Mouse (Mus musculus) neural tube, embryonic 12.5 days (tissue): Measurements from ENCODE around the gene Igsf9. TPM values are rescaled to one million over a fixed set of nuclear protein-coding genes. Genes with fewer than 3 reads are reported as not detected.

Experiments
- ATAC-seq: fragments of 200-750 bp; cut with Nextera tagmentation; 2 replicates; pipeline ENCODE4 v1.8.0; 2017; ENCODE audit warnings: low read depth, mild to moderate bottlenecking, moderate TSS enrichment, moderate library complexity; ENCODE audit not compliant: low FRiP score
- H3K27ac ChIP-seq: fragments of 300-500 bp; sonication (generic); 2 replicates; pipeline ENCODE4 v1.5.1; 2016
- H3K27me3 ChIP-seq: fragments of 300-500 bp; sonication (generic); replicated peaks from 2 replicates; pipeline ENCODE4 v1.6.1; 2016; ENCODE audit warnings: mild to moderate bottlenecking
- H3K36me3 ChIP-seq: fragments of 300-500 bp; sonication (generic); 2 replicates; pipeline ENCODE4 v1.6.1; 2016; ENCODE audit warnings: mild to moderate bottlenecking
- H3K4me1 ChIP-seq: fragments of 300-500 bp; sonication (generic); 2 replicates; pipeline ENCODE4 v1.6.1; 2016
- H3K4me2 ChIP-seq: fragments of 300-500 bp; sonication (generic); replicated peaks from 2 replicates; pipeline ENCODE4 v1.6.1; 2016; ENCODE audit warnings: mild to moderate bottlenecking
- H3K4me3 ChIP-seq: fragments of 300-500 bp; sonication (generic); 2 replicates; pipeline ENCODE4 v1.5.1; 2016
- H3K9ac ChIP-seq: fragments of 300-500 bp; sonication (generic); 2 replicates; pipeline ENCODE4 v1.6.1; 2016; ENCODE audit warnings: mild to moderate bottlenecking
- H3K9me3 ChIP-seq: fragments of 300-500 bp; sonication (generic); 2 replicates; pipeline ENCODE4 v1.6.1; 2016; ENCODE audit warnings: mild to moderate bottlenecking
- WGBS: fragments of 180-500 bp; shearing (Covaris S2); methylation state at CpG from one replicate; pipeline ENCODE4 v1.1.7; 2016; 5-methylcytosine and 5-hydroxymethylcytosine counted together
- polyA plus RNA-seq: library from polyadenylated mRNA; unstranded; fragments of >200 nt; fragmentation: Nextera tagmentation; extraction: Ambion mirVana; gene quantifications from 2 replicates; pipeline ENCODE4 v1.2.1, GENCODE M21; 2016

The Igsf9 gene
- polyA plus RNA-seq, 1 experiment from 2014 or later = 84.1 TPM

- Histone ChIP-seq H3K9ac (no peak overlapping the region), H3K9me3 (no peaks in the 10 kb centered on the region), H3K4me2 (no peak overlapping the region), H3K36me3 (no peaks in the 10 kb centered on the region), H3K27ac (no peak overlapping the region), H3K4me3 (no peak overlapping the region), H3K27me3 (no peaks in the 10 kb centered on the region), H3K4me1 (no peaks in the 10 kb centered on the region)
- ATAC-seq = no peak
These were observed 8.7 kb upstream of the Igsf9 start for GRCm38 (mm10) chr1:172472909-172473308.

DNA sequence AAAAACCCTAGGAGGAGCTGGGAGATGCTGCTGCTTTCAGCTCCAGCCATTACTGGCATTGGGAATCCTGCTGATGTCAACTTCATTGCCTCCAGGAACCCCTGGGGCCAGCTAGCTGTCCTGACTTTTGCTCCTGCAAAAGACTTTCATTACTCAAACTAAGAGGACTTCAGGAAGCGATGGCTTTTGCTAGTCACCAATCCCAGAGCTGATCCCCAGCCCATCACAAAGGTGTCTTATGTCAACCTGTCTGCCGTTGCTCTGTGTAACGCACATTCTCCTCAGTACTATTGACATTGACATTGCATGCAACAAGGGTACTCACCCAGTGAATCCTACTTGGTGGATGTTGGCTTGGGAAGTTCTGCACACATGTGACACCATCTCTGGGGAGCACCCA is 7.4 kb upstream of the Igsf9 start:
- no peaks in the 10 kb centered on the region for H3K9me3 ChIP-seq
- 91% methylated on average over 3 of the region's 3 CpGs for WGBS
- H3K9ac ChIP-seq = no peak overlapping the region
- no peaks in the 10 kb centered on the region for H3K4me1 ChIP-seq
- no peaks in the 10 kb centered on the region for H3K27me3 ChIP-seq
- no peak for ATAC-seq
- H3K36me3 ChIP-seq = no peaks in the 10 kb centered on the region
- H3K27ac ChIP-seq = no peak overlapping the region
- no peak overlapping the region for H3K4me2 ChIP-seq
- no peak overlapping the region for H3K4me3 ChIP-seq

DNA sequence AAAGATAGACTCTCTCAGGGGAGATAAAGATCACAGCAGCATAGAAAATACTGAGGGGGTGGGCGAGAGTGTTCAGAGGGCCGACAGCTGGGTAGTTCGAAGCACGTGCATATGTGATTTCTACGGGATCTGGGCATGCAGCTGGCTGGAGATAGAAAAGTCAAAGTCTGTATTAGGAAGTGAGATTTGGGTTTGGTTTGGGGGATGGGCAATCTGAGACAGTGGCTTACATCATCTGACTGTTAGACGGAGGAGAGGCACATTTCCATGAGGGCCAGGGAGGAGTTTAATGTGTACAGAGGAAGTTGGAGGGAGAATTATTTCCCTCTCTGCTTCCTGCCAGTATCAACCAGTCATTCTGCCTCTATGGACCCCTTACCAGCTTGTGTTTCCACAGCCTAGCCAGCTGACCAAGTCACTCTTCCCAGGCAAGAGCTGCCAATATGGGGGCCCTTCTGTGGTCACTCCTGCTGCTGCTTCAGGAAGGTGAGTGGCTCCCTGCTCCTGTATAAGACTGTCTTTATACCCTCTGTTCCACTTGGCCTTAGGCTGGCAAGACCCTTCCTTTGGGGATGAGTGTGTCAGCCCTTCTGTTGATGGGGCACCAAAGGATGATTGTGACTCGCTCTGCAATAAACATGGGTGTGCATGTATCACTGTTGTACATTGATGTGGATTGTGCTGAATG is 6.4 kb upstream of the Igsf9 start, which contains the start of gene Slamf9:
TSS of gene Slamf9 (plus strand) at position 305 of the 688 bp plus-strand sequence.
- Histone ChIP-seq H3K4me1 (no peaks in the 10 kb centered on the region), H3K36me3 (no peaks in the 10 kb centered on the region), H3K9ac (no peak within 1 kb of the TSS), H3K27ac (no peak within 1 kb of the TSS), H3K27me3 (no peaks in the 10 kb centered on the region), H3K9me3 (no peaks in the 10 kb centered on the region), H3K4me2 (no peak within 1 kb of the TSS), H3K4me3 (no peak within 1 kb of the TSS)
- 75% methylated on average over 7 of the region's 7 CpGs for WGBS
- no peak for ATAC-seq

DNA sequence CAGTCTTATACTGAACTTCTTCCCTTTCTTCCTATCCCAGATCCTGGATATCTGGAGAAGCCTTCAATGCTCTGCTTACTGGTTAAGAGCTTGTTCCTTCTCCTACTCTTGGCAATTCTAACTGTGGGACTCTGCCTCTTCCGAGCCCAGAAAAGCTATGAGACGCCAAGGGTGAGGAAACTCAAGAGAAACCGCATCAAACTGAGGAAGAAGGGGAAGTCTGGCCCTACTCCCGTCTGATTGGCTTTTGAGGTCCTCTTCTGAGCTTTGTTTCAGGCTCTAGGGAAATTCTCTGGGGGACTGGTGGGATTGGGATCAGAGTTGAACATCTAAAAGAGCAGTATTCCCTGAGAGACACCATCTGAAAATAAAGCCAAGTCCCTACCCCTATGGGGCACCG is 3.6 kb upstream of the Igsf9 start:
- H3K27ac ChIP-seq = no peak overlapping the region
- no peak for ATAC-seq
- WGBS = 83% methylated on average over 5 of the region's 5 CpGs
- H3K4me2 ChIP-seq = no peak overlapping the region
- no peaks in the 10 kb centered on the region for H3K9me3 ChIP-seq
- H3K9ac ChIP-seq = no peak overlapping the region
- H3K27me3 ChIP-seq = no peaks in the 10 kb centered on the region
- no peak overlapping the region for H3K4me3 ChIP-seq
- H3K4me1 ChIP-seq = peaks cover 6% of the 10 kb centered on the region
- H3K36me3 ChIP-seq = no peaks in the 10 kb centered on the region

- H3K4me3 ChIP-seq = no peak overlapping the region
- WGBS = 89% methylated on average over 4 of the region's 4 CpGs
- no peak for ATAC-seq
- H3K36me3 ChIP-seq = no peaks in the 10 kb centered on the region
- H3K27ac ChIP-seq = no peak overlapping the region
- no peak overlapping the region for H3K9ac ChIP-seq
- no peaks in the 10 kb centered on the region for H3K9me3 ChIP-seq
- H3K4me1 ChIP-seq = peaks cover 29% of the 10 kb centered on the region
- no peak overlapping the region for H3K4me2 ChIP-seq
- no peaks in the 10 kb centered on the region for H3K27me3 ChIP-seq
These were observed 1.2 kb upstream of the Igsf9 start for GRCm38 (mm10) chr1:172480376-172480775.

- no peak overlapping the region for H3K27ac ChIP-seq
- peak overlapping the region; percentile 67; the same call in 1 of the 2 replicates for H3K4me3 ChIP-seq
These were observed 477 bp upstream of the Igsf9 start for GRCm38 (mm10) chr1:172481111-172481510.

DNA sequence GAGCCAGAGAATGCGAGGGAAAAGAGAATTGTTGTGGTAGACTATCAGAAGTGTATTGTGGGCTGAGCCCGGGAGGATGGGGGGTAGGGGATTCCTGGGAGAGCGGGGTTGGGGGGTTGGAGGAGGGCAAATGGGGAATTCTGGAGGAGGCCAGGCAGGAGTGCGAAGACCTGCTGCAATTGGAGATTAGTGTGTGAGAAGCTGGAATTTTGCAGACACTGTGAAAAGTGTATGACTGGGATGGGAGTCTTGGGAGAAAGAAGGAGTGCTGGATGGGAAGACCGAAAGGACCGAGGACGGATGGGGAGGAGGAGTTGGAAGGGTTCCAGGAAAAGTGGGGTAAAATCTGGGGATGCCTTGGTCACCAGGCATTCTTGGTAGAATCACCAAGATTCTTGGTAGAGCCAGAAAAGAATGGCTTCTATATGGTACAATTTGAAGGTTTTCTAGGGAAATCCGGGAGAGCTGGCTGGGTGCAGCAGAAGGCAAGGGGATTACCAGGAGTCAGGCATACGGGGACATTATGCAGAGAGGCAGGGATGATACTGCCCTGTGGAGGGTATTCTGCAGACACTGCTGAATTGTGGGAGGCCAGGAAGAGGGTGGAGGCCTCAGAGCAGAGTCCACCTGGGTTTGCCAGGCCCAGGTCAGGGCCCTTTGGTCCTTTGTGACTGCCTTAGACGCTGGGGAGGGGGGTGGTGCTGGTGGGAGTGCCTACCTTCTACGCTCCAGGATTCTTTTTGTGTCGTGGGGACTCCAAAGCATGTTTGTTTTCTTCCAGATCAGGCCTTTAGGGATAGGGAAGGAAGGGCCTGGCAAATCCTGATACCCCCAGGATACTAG is 1.2 kb downstream of the Igsf9 start:
- no peak overlapping the region for H3K27ac ChIP-seq
- 2% methylated on average over 12 of the region's 12 CpGs for WGBS
- H3K4me2 ChIP-seq = peak overlapping the region; percentile 91
- H3K36me3 ChIP-seq = peaks cover 3% of the 10 kb centered on the region; the same call in 1 of the 2 replicates
- ATAC-seq = peak; percentile 8
- no peaks in the 10 kb centered on the region for H3K27me3 ChIP-seq
- peak overlapping the region; percentile 75 for H3K9ac ChIP-seq
- H3K4me1 ChIP-seq = peaks cover 50% of the 10 kb centered on the region
- no peaks in the 10 kb centered on the region for H3K9me3 ChIP-seq
- peak overlapping the region; percentile 67 for H3K4me3 ChIP-seq

More at GRCm38 (mm10) chr1:172481111-172481510, 477 bp upstream of the Igsf9 start:
- H3K9ac ChIP-seq = peak overlapping the region; percentile 44
- no peaks in the 10 kb centered on the region for H3K9me3 ChIP-seq
- peak overlapping the region; percentile 91 for H3K4me2 ChIP-seq
- H3K36me3 ChIP-seq = no peaks in the 10 kb centered on the region
- no peaks in the 10 kb centered on the region for H3K27me3 ChIP-seq
- ATAC-seq = no peak
- H3K4me1 ChIP-seq = peaks cover 37% of the 10 kb centered on the region
- WGBS = 18% methylated on average over 13 of the region's 13 CpGs

DNA sequence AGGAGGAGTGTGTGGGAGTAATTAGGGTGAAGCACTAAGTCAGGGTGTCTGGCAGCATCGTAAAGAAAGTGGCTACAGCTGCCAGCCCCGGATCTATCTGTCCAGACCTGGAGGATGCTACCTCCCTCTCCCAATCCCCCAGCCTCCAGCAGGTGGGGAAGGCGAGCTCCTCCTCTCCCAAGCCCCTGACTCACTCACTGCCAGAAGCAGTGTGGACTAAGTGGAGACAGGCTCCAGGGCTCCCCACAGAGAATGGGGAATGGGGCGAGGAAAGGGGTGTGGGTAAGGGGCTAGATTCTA is 1.7 kb downstream of the Igsf9 start:
- peak overlapping the region; percentile 75 for H3K9ac ChIP-seq
- no peaks in the 10 kb centered on the region for H3K27me3 ChIP-seq
- H3K27ac ChIP-seq = no peak overlapping the region
- peaks cover 50% of the 10 kb centered on the region for H3K4me1 ChIP-seq
- H3K4me3 ChIP-seq = peak overlapping the region; percentile 67
- peak overlapping the region; percentile 91 for H3K4me2 ChIP-seq
- WGBS = 10% methylated on average over 4 of the region's 4 CpGs
- H3K36me3 ChIP-seq = peaks cover 7% of the 10 kb centered on the region; the same call in 1 of the 2 replicates
- H3K9me3 ChIP-seq = no peaks in the 10 kb centered on the region
- ATAC-seq = no peak

DNA sequence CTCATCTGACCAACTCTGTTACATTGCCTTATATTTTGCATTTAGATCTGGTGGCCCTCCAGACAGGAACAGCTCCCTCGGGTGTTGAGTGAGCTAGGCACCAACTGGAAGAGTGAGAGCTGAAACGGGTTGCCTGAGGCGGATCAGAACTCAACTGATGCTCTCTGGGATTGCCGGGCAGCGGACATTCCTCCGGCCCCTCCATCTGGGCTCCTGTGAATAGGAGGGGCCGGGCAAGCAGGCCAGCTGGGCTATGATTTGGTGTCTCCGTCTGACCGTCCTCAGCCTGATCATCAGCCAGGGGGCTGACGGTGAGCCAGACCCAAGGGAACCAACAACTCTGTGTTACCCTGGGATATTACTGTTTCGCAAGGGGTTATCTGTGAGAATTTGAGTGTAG is 2.6 kb downstream of the Igsf9 start:
- Histone ChIP-seq H3K4me1 (peaks cover 54% of the 10 kb centered on the region), H3K9ac (peak overlapping the region; percentile 75; the same call in 1 of the 2 replicates), H3K4me2 (peak overlapping the region; percentile 91), H3K27me3 (no peaks in the 10 kb centered on the region), H3K36me3 (peaks cover 14% of the 10 kb centered on the region; the same call in 1 of the 2 replicates), H3K27ac (no peak overlapping the region), H3K4me3 (peak overlapping the region; percentile 67), H3K9me3 (no peaks in the 10 kb centered on the region)
- ATAC-seq = no peak
- WGBS = 19% methylated on average over 11 of the region's 11 CpGs

GRCm38 (mm10) chr1:172484671-172485070 is 3.1 kb downstream of the Igsf9 start:
- H3K4me2 ChIP-seq = peak overlapping the region; percentile 91
- H3K9ac ChIP-seq = peak overlapping the region; percentile 75; the same call in 1 of the 2 replicates
- peaks cover 18% of the 10 kb centered on the region; the same call in 1 of the 2 replicates for H3K36me3 ChIP-seq
- H3K27ac ChIP-seq = no peak overlapping the region
- peaks cover 54% of the 10 kb centered on the region for H3K4me1 ChIP-seq
- 39% methylated on average over 13 of the region's 13 CpGs for WGBS
- no peak for ATAC-seq
- H3K27me3 ChIP-seq = no peaks in the 10 kb centered on the region
- H3K9me3 ChIP-seq = no peaks in the 10 kb centered on the region
- H3K4me3 ChIP-seq = peak overlapping the region; percentile 67

DNA sequence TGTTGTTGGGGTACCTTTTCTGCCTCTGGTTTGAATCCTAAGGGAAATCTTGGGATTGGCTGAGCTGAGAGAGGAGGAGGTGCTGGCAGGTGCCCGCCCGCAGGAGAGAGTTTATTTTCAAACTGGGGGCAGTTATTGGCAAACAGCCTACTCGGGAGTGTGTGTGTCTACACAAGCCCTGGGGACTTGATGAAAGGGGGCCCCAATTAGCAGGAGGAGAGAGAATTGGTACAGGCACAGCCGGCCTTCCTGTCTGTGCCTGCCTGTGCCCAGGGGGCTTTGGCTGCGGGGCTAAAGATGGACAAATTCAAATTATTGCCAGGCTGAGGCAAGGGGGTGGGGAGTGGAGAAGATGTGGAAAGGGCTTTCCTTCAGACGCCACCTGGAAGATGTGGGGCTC is 4.2 kb downstream of the Igsf9 start:
- ATAC-seq = no peak
- H3K9me3 ChIP-seq = no peaks in the 10 kb centered on the region
- no peaks in the 10 kb centered on the region for H3K27me3 ChIP-seq
- WGBS = 8% methylated on average over 6 of the region's 6 CpGs
- peak overlapping the region; percentile 9; the same call in 1 of the 2 replicates for H3K4me3 ChIP-seq
- H3K4me2 ChIP-seq = peak overlapping the region; percentile 91
- no peak overlapping the region for H3K27ac ChIP-seq
- peak overlapping the region; percentile 75; the same call in 1 of the 2 replicates for H3K9ac ChIP-seq
- H3K36me3 ChIP-seq = peaks cover 18% of the 10 kb centered on the region; the same call in 1 of the 2 replicates
- H3K4me1 ChIP-seq = peaks cover 62% of the 10 kb centered on the region

- no peak for ATAC-seq
- 5% methylated on average over 4 of the region's 4 CpGs for whole genome bisulfite sequencing
- H3K9ac ChIP-seq = peak overlapping the region; percentile 75; the same call in 1 of the 2 replicates
- peak overlapping the region; percentile 91 for H3K4me2 ChIP-seq
- H3K4me1 ChIP-seq = peaks cover 62% of the 10 kb centered on the region
- H3K4me3 ChIP-seq = peak overlapping the region; percentile 9; the same call in 1 of the 2 replicates
- H3K27ac ChIP-seq = no peak overlapping the region
- H3K36me3 ChIP-seq = peaks cover 22% of the 10 kb centered on the region
- no peaks in the 10 kb centered on the region for H3K27me3 ChIP-seq
- no peaks in the 10 kb centered on the region for H3K9me3 ChIP-seq
These were observed 4.6 kb downstream of the Igsf9 start for GRCm38 (mm10) chr1:172486236-172486635.
